Mouse (Mus musculus) liver, embryonic 15.5 days (tissue): ENCODE results near the gene Nup133. TPM values are rescaled to one million over a fixed set of nuclear protein-coding genes. Genes with fewer than 3 reads are reported as not detected.

Source experiments
- ATAC-seq: fragments of 200-750 bp; cut with Nextera tagmentation; 2 replicates; pipeline ENCODE4 v1.8.0; 2017; ENCODE audit warnings: moderate number of reproducible peaks, mild to moderate bottlenecking, moderate library complexity; ENCODE audit not compliant: insufficient read depth
- H3K27ac ChIP-seq: fragments of 300-500 bp; sonication (generic); replicated peaks from 2 replicates; pipeline ENCODE4 v1.5.1; 2015; ENCODE audit warnings: mild to moderate bottlenecking, inconsistent platforms
- H3K27me3 ChIP-seq: fragments of 300-500 bp; sonication (generic); 2 replicates; pipeline ENCODE4 v1.6.1; 2015; ENCODE audit warnings: mild to moderate bottlenecking, inconsistent platforms
- H3K36me3 ChIP-seq: fragments of 300-500 bp; sonication (generic); replicated peaks from 2 replicates; pipeline ENCODE4 v1.6.1; 2015; ENCODE audit warnings: moderate library complexity, mild to moderate bottlenecking, inconsistent platforms
- H3K4me1 ChIP-seq: fragments of 300-500 bp; sonication (generic); replicated peaks from 2 replicates; pipeline ENCODE4 v1.6.1; 2015; ENCODE audit warnings: inconsistent platforms
- H3K4me2 ChIP-seq: fragments of 300-500 bp; sonication (generic); 2 replicates; pipeline ENCODE4 v1.6.1; 2015; ENCODE audit warnings: moderate library complexity, mild to moderate bottlenecking, inconsistent platforms
- H3K4me3 ChIP-seq: fragments of 300-500 bp; sonication (generic); replicated peaks from 2 replicates; pipeline ENCODE4 v1.5.1; 2015; ENCODE audit warnings: mild to moderate bottlenecking, inconsistent platforms
- H3K9ac ChIP-seq: fragments of 300-500 bp; sonication (generic); 2 replicates; pipeline ENCODE4 v1.6.1; 2015; ENCODE audit warnings: moderate library complexity, mild to moderate bottlenecking, inconsistent platforms
- H3K9me3 ChIP-seq: fragments of 300-500 bp; sonication (generic); replicated peaks from 2 replicates; pipeline ENCODE4 v1.6.1; 2016; ENCODE audit warnings: inconsistent platforms
- WGBS: fragments of 180-500 bp; shearing (Covaris S2); methylation state at CpG from one replicate; pipeline ENCODE4 v1.1.7; 2015; ENCODE audit warnings: mixed read lengths; ENCODE audit not compliant: insufficient replicate concordance; 5-methylcytosine and 5-hydroxymethylcytosine counted together
- polyA plus RNA-seq: library from polyadenylated mRNA; unstranded; fragments of >200 nt; fragmentation: Nextera tagmentation; extraction: Ambion mirVana; gene quantifications from 2 replicates; pipeline ENCODE4 v1.2.1, GENCODE M21; 2015

Nup133 gene
- polyA plus RNA-seq, 1 experiment from 2014 or later, result 19.2 TPM

DNA sequence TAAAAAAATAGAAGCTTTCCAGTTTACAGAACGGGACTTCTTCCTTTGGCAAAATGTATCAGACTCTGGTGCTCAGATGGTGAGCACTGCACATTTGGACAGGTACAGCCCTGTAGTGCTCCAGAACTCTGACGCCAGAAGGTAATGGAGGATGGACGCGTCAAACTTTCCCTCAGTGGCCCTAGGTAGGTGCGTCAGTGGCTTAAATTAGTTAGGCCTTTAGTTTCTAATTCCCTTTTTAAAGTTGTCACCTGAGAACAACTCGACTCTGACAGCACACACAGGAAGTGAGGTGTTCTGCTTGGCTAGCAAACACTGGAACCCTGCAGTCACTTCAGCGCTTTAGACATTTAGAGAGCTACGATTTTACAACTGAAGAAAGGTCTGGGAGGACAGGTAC, 4.6 kb upstream of the Nup133 start:
- H3K27ac ChIP-seq, result no peak overlapping the region
- H3K36me3 ChIP-seq, result peaks cover 93% of the 10 kb centered on the region
- peaks cover 26% of the 10 kb centered on the region for H3K4me1 ChIP-seq
- no peaks in the 10 kb centered on the region for H3K27me3 ChIP-seq
- H3K9ac ChIP-seq, result no peak overlapping the region
- 85% methylated on average over 8 of the region's 8 CpGs for WGBS
- no peak for ATAC-seq
- H3K9me3 ChIP-seq, result no peaks in the 10 kb centered on the region
- H3K4me3 ChIP-seq, result no peak overlapping the region
- no peak overlapping the region for H3K4me2 ChIP-seq

DNA sequence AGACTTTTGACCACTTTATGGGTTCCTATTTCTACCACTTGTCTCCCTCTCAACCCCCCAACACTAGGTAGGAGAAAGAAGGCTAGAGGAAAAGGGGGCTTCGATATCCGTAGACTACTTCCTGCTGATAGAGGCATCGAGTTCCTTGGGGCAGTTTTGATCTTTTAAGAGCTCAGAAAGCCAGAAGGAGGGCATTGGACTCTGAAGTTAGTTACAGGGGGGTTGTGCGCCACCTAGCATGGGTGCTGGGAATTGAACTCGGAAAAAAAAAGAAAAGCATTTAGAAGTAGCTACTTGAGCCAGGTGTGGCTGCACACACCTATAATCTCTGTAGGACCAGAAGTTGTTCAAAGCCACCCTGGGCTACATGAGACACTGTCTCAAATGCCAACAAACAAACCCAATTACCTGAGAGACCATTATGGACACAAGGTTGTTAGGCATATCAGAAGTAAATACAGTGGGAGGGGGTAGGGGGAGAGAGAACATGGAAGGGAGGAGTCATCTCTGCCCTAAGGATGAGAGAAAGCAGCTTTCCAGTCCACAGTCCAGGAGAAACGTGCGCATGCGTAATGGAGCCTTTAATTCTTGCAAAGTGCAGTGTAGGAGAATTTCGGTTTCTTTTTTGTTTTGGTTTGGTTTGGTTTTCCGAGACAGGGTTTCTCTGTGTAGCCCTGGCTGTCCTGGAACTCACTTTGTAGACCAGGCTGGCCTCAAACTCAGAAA, 1.2 kb upstream of the Nup133 start:
- Histone ChIP-seq H3K9me3 (no peaks in the 10 kb centered on the region), H3K4me2 (peak overlapping the region; percentile 78), H3K36me3 (peaks cover 80% of the 10 kb centered on the region), H3K4me3 (peak overlapping the region; percentile 81), H3K27me3 (no peaks in the 10 kb centered on the region), H3K27ac (peak overlapping the region; percentile 87), H3K9ac (peak overlapping the region; percentile 75), H3K4me1 (peaks cover 34% of the 10 kb centered on the region)
- ATAC-seq, result peak; percentile 13; the same call in 1 of the 2 replicates
- 31% methylated on average over 10 of the region's 10 CpGs for WGBS

GRCm38 (mm10) chr8:123949686-123949986, 571 bp upstream of the Nup133 start:
- Histone ChIP-seq H3K9me3 (no peaks in the 10 kb centered on the region), H3K4me3 (peak overlapping the region; percentile 81), H3K9ac (peak overlapping the region; percentile 75), H3K4me1 (peaks cover 34% of the 10 kb centered on the region), H3K27me3 (no peaks in the 10 kb centered on the region), H3K4me2 (peak overlapping the region; percentile 78), H3K36me3 (peaks cover 80% of the 10 kb centered on the region), H3K27ac (peak overlapping the region; percentile 87)
- ATAC-seq, result peak; percentile 59
- 3% methylated on average over 10 of the region's 10 CpGs for WGBS

DNA sequence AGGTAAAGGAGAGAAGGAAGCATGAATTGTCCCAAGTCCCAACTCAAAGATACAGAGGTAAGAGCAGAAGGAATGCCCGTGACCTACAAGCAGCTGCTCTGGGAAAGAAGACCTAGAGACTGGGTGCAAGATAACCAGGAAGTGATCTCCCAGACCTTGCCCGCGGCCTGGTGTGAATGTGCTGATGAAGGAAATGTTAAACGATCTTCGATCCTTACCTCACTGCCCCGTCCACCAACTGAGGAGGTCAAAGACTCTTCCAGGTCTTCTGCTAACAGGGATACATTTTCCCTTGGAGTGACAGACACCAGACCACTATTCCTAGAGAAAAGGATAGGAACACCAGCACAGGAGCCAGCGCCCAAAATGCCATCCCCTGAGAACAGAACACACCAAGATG, 20.0 kb downstream of the Nup133 start:
- Histone ChIP-seq H3K4me1 (no peaks in the 10 kb centered on the region), H3K4me3 (no peak overlapping the region), H3K4me2 (no peak overlapping the region), H3K27me3 (no peaks in the 10 kb centered on the region), H3K9ac (no peak overlapping the region), H3K27ac (no peak overlapping the region), H3K9me3 (no peaks in the 10 kb centered on the region), H3K36me3 (peaks cover 94% of the 10 kb centered on the region)
- 89% methylated on average over 7 of the region's 7 CpGs for WGBS
- no peak for ATAC-seq

- peaks cover 94% of the 10 kb centered on the region for H3K36me3 ChIP-seq
- H3K4me3 ChIP-seq, result no peak overlapping the region
- no peaks in the 10 kb centered on the region for H3K27me3 ChIP-seq
- no peak overlapping the region for H3K9ac ChIP-seq
- ATAC-seq, result no peak
- no peaks in the 10 kb centered on the region for H3K4me1 ChIP-seq
- H3K4me2 ChIP-seq, result no peak overlapping the region
- 77% methylated on average over 3 of the region's 3 CpGs for WGBS
- H3K9me3 ChIP-seq, result no peaks in the 10 kb centered on the region
- H3K27ac ChIP-seq, result no peak overlapping the region
Measured at GRCm38 (mm10) chr8:123925671-123926070, 23.4 kb downstream of the Nup133 start.

- Histone ChIP-seq H3K4me3 (no peak overlapping the region), H3K27ac (no peak overlapping the region), H3K27me3 (no peaks in the 10 kb centered on the region), H3K4me1 (no peaks in the 10 kb centered on the region), H3K4me2 (no peak overlapping the region), H3K9ac (no peak overlapping the region), H3K9me3 (no peaks in the 10 kb centered on the region), H3K36me3 (peaks cover 94% of the 10 kb centered on the region)
- 11% methylated on average over 2 of the region's 2 CpGs for WGBS
- ATAC-seq, result peak; percentile 61
Measured at GRCm38 (mm10) chr8:123924719-123925118, 24.3 kb downstream of the Nup133 start.

DNA sequence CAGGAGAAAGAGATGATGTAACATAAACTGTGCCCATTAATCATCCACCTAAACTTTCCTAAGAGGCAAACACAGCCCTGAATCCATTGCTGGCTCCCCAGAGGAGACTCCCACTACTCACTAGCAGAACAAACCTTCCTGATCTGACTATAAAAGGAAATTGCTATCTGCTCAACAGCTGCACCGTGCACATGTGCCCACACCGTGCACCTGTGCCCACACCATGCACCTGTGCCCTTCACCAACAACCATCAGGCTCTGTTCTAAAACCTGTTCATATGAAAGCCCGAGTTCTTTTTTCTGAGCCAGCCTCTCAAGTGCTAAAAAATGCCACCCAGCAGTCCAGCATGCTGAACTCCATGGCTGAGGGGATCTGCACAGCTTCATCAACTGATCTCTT, 34.4 kb downstream of the Nup133 start:
- H3K27me3 ChIP-seq, result no peaks in the 10 kb centered on the region
- no peaks in the 10 kb centered on the region for H3K9me3 ChIP-seq
- H3K4me3 ChIP-seq, result no peak overlapping the region
- peaks cover 99% of the 10 kb centered on the region for H3K36me3 ChIP-seq
- ATAC-seq, result no peak
- 92% methylated on average over 3 of the region's 3 CpGs for WGBS
- H3K4me1 ChIP-seq, result no peaks in the 10 kb centered on the region
- H3K27ac ChIP-seq, result no peak overlapping the region
- H3K9ac ChIP-seq, result no peak overlapping the region
- H3K4me2 ChIP-seq, result no peak overlapping the region

DNA sequence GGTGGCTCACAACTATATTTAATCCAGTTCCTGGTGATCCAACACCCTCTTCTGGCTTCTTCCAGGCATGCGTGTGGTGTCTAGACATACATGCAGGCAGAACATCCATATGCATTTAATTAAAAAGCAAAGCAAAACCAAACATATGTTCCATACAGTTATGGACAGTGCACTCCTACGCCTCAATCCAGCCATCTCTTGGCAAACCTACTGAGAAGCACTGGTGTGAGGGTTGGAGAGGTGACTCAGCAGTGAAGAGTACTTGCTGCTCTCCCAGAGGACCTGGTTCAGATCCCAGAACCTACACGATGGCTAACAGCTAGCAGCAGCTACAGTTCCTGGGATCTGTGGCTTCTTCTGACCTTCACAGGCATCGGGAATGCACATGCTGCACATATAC, 36.8 kb downstream of the Nup133 start:
- Histone ChIP-seq H3K9ac (no peak overlapping the region), H3K4me3 (no peak overlapping the region), H3K4me1 (no peaks in the 10 kb centered on the region), H3K4me2 (no peak overlapping the region), H3K36me3 (peaks cover 99% of the 10 kb centered on the region), H3K9me3 (no peaks in the 10 kb centered on the region), H3K27me3 (no peaks in the 10 kb centered on the region), H3K27ac (no peak overlapping the region)
- 89% methylated on average over 4 of the region's 4 CpGs for WGBS
- ATAC-seq, result no peak

GRCm38 (mm10) chr8:123907604-123908003, 41.5 kb downstream of the Nup133 start:
- Histone ChIP-seq H3K4me3 (no peak overlapping the region), H3K36me3 (peaks cover 96% of the 10 kb centered on the region)
- 93% methylated on average over 6 of the region's 6 CpGs for WGBS

DNA sequence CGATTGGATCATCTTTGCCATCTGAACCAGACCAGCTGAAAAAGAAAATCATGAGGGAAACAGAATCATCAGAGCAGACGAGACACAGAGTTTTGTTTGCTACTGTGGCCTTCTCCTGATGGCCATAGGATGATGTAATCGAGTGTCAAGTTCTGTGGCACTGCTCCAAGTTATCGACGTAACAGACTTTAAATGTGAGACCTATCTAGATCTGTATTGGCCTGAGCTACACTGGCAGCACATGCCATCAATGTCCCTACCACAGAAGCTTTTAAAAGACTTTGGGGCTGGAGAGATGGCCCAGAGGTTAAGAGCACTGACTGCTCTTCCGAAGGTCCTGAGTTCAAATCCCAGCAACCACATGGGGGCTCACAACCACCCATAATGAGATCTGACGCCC, 46.4 kb downstream of the Nup133 start:
- Histone ChIP-seq H3K4me2 (no peak overlapping the region), H3K4me1 (no peaks in the 10 kb centered on the region), H3K27me3 (no peaks in the 10 kb centered on the region), H3K9ac (no peak overlapping the region), H3K27ac (no peak overlapping the region), H3K4me3 (no peak overlapping the region), H3K36me3 (peaks cover 90% of the 10 kb centered on the region), H3K9me3 (no peaks in the 10 kb centered on the region)
- WGBS, result 77% methylated on average over 7 of the region's 7 CpGs
- no peak for ATAC-seq

More at GRCm38 (mm10) chr8:123907604-123908003, 41.5 kb downstream of the Nup133 start:
- H3K9me3 ChIP-seq, result no peaks in the 10 kb centered on the region
- H3K27ac ChIP-seq, result no peak overlapping the region
- no peak for ATAC-seq
- no peaks in the 10 kb centered on the region for H3K27me3 ChIP-seq
- no peak overlapping the region for H3K9ac ChIP-seq
- H3K4me2 ChIP-seq, result no peak overlapping the region
- no peaks in the 10 kb centered on the region for H3K4me1 ChIP-seq

- H3K4me2 ChIP-seq, result no peak overlapping the region
- no peak overlapping the region for H3K27ac ChIP-seq
- 90% methylated on average over 7 of the region's 7 CpGs for WGBS
- peaks cover 60% of the 10 kb centered on the region for H3K36me3 ChIP-seq
- no peaks in the 10 kb centered on the region for H3K9me3 ChIP-seq
- H3K4me1 ChIP-seq, result no peaks in the 10 kb centered on the region
- no peak for ATAC-seq
- H3K27me3 ChIP-seq, result peaks cover 28% of the 10 kb centered on the region
- no peak overlapping the region for H3K4me3 ChIP-seq
- H3K9ac ChIP-seq, result no peak overlapping the region
Measured at GRCm38 (mm10) chr8:123899366-123899765, 49.7 kb downstream of the Nup133 start.

GRCm38 (mm10) chr8:123898576-123898975, 50.5 kb downstream of the Nup133 start:
- H3K36me3 ChIP-seq, result peaks cover 52% of the 10 kb centered on the region

More at GRCm38 (mm10) chr8:123898576-123898975, 50.5 kb downstream of the Nup133 start:
- Histone ChIP-seq H3K27ac (no peak overlapping the region), H3K27me3 (peaks cover 36% of the 10 kb centered on the region), H3K9me3 (no peaks in the 10 kb centered on the region), H3K4me3 (no peak overlapping the region), H3K4me1 (no peaks in the 10 kb centered on the region), H3K4me2 (no peak overlapping the region), H3K9ac (no peak overlapping the region)
- no peak for ATAC-seq
- 86% methylated on average over 5 of the region's 5 CpGs for WGBS
